Mouse (Mus musculus) E14TG2a.4 (cell line): ENCODE measurements around the gene Fam53a.

Experiments used
- CTCF ChIP-seq: conservative IDR thresholded peaks from 2 replicates; pipeline ENCODE4 v1.5.1; 2014; ENCODE audit warnings: low read length
- POU5F1 ChIP-seq: IDR thresholded peaks from 2 replicates; pipeline ENCODE4 v1.6.1; 2014; ENCODE audit warnings: low read length, borderline replicate concordance

- TF ChIP-seq CTCF (no peak), POU5F1 (no peak)
Measured at GRCm38 (mm10) chr5:33588066-33588465, 41.4 kb downstream of the Fam53a start.
